Mouse (Mus musculus) erythroblast, embryonic 14.5 days (primary cell): ENCODE data around the gene Ppp1cc. TPM values are rescaled to one million over a fixed set of nuclear protein-coding genes. Genes with fewer than 3 reads are reported as not detected.
"Not testable (repeated sequence)": the region's sequence is repeated elsewhere in the genome, so short reads cannot be mapped to it uniquely, and the experiment has no call there.

Experiments used
- H3K27me3 ChIP-seq: 2 replicates; pipeline ENCODE4 v1.6.1; 2012; ENCODE audit warnings: inconsistent platforms; ENCODE audit not compliant: control insufficient read depth
- H3K36me3 ChIP-seq: 2 replicates; pipeline ENCODE4 v1.6.1; 2012; ENCODE audit warnings: mild to moderate bottlenecking, inconsistent platforms; ENCODE audit not compliant: control insufficient read depth
- H3K4me1 ChIP-seq: 2 replicates; pipeline ENCODE4 v1.6.1; 2012; ENCODE audit warnings: inconsistent platforms; ENCODE audit not compliant: control insufficient read depth
- H3K4me3 ChIP-seq: replicated peaks from 2 replicates; pipeline ENCODE3; 2012; ENCODE audit warnings: moderate library complexity, mild to moderate bottlenecking, inconsistent platforms
- H3K9me3 ChIP-seq: 2 replicates; pipeline ENCODE4 v1.6.1; 2012; ENCODE audit warnings: low read length, inconsistent platforms, mixed read lengths; ENCODE audit not compliant: control insufficient read depth
- GATA1 ChIP-seq: IDR thresholded peaks from 2 replicates; pipeline ENCODE4 v1.6.1; 2012; ENCODE audit warnings: low read length, inconsistent platforms, mixed read lengths
- TAL1 ChIP-seq: IDR thresholded peaks from 3 replicates; pipeline ENCODE4 v1.6.1; 2012; ENCODE audit warnings: low read length, inconsistent platforms, mixed read lengths
- polyA plus RNA-seq: library from polyadenylated mRNA; stranded (reverse); fragments of >175 nt; gene quantifications from 2 replicates; pipeline ENCODE4 v1.2.3, GENCODE M21; 2012

The Ppp1cc gene
- polyA plus RNA-seq, 1 experiment = 13.8 TPM

DNA sequence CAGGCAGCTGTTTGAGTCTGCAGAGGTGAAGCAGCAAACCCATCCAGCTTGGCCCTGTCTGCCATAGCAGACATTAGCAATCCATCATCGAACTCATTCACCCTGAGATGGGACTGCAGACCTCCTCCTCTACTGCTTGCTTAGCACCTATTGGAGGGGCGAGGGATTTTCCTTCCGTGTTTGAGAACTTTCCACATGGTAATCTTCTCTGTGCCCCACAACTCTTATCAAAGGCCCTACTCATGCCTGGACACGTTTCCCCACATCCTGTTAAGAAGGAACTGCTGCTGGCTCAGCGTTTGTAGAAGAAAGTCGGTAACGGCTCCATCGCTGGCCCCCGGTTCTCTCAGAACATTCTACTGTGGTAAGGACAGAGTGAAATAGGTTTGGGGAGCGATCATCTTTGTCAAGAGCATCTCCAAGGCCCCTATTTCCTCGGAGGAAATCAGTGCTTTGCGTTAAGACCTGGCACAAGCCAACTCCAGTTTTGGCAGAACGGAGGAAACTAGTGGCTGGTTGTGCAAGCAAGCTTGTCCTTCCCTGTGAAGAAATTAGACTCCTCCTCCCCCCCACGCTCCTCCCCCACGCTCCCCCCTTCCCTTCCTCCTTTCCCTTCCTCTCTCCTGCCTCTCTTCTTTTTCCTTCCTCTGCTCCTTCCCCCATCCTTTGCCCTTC, 12.6 kb upstream of the Ppp1cc start:
- Histone ChIP-seq H3K27me3 (no peaks in the 10 kb centered on the region; the same call in 1 of the 2 replicates), H3K4me1 (peaks cover 32% of the 10 kb centered on the region)

GRCm38 (mm10) chr5:122146056-122146580, 12.0 kb upstream of the Ppp1cc start:
- peak overlapping the region; percentile 59 for H3K4me3 ChIP-seq
- H3K9me3 ChIP-seq = no peaks in the 10 kb centered on the region
- no peaks in the 10 kb centered on the region for H3K36me3 ChIP-seq
- no peaks in the 10 kb centered on the region; the same call in 1 of the 2 replicates for H3K27me3 ChIP-seq
- no peak for TF ChIP-seq TAL1
- no peak for TF ChIP-seq GATA1
- peaks cover 32% of the 10 kb centered on the region for H3K4me1 ChIP-seq

More for the DNA sequence above, 12.6 kb upstream of the Ppp1cc start:
- Histone ChIP-seq H3K4me3 (peak overlapping the region; percentile 59), H3K9me3 (no peaks in the 10 kb centered on the region), H3K36me3 (no peaks in the 10 kb centered on the region)
- no peak for TF ChIP-seq GATA1
- TF ChIP-seq TAL1 = no peak

DNA sequence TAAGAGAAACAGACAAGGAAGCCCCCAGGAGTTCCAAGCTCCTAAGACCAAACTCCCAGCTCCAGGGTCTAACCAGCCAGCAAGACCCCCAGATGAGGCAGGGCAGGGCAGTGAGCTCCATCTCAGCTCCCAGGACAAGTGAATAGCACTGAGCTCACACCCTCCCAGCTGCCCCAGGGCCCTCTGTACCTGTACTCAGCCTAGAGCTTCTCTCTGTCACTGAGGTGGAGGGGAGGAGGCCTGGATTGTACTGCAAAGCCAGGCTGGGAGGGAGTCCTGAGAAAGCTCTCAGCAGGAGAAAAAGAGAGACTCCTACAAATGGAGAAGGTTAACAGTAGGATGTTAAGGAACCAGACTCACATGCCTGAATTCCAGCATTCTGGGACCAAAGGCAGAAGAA, 11.5 kb upstream of the Ppp1cc start:
- no peaks in the 10 kb centered on the region for H3K9me3 ChIP-seq
- H3K4me3 ChIP-seq = no peak overlapping the region
- peaks cover 32% of the 10 kb centered on the region for H3K4me1 ChIP-seq
- H3K27me3 ChIP-seq = no peaks in the 10 kb centered on the region; the same call in 1 of the 2 replicates
- no peaks in the 10 kb centered on the region for H3K36me3 ChIP-seq
- TF ChIP-seq GATA1 (no peak), TAL1 (no peak)

DNA sequence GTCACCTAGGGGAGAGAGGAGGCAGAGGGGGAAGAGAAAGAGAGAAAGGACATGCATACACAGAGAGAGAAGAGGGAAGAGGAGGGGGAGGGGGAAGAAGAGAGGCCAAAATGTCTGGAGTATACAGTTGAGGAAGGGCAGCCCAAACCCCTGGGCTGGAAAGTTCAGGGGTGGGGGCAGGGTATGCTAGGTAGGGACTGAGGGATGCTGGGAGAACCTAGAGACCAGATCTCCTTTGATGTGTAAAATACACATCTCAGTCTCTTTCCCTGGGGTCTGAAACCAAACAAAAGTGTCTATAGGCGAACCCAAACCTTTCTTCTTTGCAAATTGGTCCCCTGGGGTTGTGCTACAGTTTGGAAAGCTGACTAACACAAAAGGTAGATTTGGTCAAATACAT, 10.0 kb upstream of the Ppp1cc start:
- no peaks in the 10 kb centered on the region for H3K36me3 ChIP-seq
- no peaks in the 10 kb centered on the region for H3K9me3 ChIP-seq
- H3K27me3 ChIP-seq = no peaks in the 10 kb centered on the region; the same call in 1 of the 2 replicates
- peaks cover 26% of the 10 kb centered on the region for H3K4me1 ChIP-seq
- TF ChIP-seq GATA1 (no peak), TAL1 (no peak)
- no peak overlapping the region for H3K4me3 ChIP-seq

- peaks cover 23% of the 10 kb centered on the region for H3K4me1 ChIP-seq
- TF ChIP-seq GATA1 (no peak), TAL1 (no peak)
- H3K4me3 ChIP-seq = no peak overlapping the region
- H3K36me3 ChIP-seq = no peaks in the 10 kb centered on the region
- no peaks in the 10 kb centered on the region; the same call in 1 of the 2 replicates for H3K27me3 ChIP-seq
- no peaks in the 10 kb centered on the region for H3K9me3 ChIP-seq
Measured at GRCm38 (mm10) chr5:122149259-122149658, 8.8 kb upstream of the Ppp1cc start.

- H3K9me3 ChIP-seq, H3K4me3 ChIP-seq, H3K27me3 ChIP-seq, H3K36me3 ChIP-seq: not testable (repeated sequence)
- peaks cover 16% of the 10 kb centered on the region for H3K4me1 ChIP-seq
Measured at GRCm38 (mm10) chr5:122152508-122152907, 5.6 kb upstream of the Ppp1cc start.

DNA sequence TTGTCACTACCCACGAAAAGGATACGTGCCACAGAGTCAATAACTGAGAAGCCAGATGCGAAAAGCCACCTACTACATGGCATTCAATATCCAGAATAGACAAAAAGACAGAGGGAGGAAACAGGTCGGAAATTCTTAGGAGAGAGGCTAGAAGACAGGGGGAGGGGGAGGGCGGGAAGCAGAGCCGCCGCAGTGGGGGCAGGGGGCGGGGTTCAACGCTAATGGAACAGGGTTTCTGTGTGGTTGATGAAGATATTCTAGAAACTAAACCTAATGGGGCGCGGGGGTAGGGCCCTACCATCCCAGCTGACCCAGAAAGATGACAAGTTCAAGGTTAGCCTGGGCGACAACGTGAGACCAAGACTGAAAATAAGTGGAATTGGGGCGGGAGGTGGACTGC, 4.1 kb upstream of the Ppp1cc start:
- no peak overlapping the region for H3K4me3 ChIP-seq
- H3K27me3 ChIP-seq = no peaks in the 10 kb centered on the region; the same call in 1 of the 2 replicates
- TF ChIP-seq GATA1 (no peak), TAL1 (no peak)
- no peaks in the 10 kb centered on the region; the same call in 1 of the 2 replicates for H3K36me3 ChIP-seq
- H3K9me3 ChIP-seq = no peaks in the 10 kb centered on the region
- H3K4me1 ChIP-seq = peaks cover 20% of the 10 kb centered on the region

DNA sequence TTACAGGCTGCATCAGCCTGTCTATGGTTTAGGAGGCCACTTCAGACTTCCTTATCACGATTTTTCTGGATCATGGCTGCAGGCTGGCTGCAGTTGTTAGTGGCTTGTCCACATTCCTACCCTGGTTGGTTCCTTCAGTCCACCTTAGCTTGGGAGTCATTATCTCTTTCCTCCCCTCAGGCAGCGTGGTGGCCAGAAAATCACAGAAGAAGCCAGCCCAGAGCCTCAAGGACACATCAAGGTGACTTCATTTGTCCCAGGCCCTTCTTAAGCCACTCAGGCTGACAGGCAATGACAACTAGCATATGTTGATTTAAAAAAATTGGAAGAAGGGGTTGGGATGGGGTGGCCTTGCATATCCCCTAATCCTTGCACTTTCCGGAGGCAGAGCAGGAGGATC, 3.3 kb upstream of the Ppp1cc start:
- TF ChIP-seq TAL1 = no peak
- no peak for TF ChIP-seq GATA1
- Histone ChIP-seq H3K27me3 (no peaks in the 10 kb centered on the region; the same call in 1 of the 2 replicates), H3K4me1 (peaks cover 27% of the 10 kb centered on the region), H3K36me3 (peaks cover 7% of the 10 kb centered on the region), H3K9me3 (no peaks in the 10 kb centered on the region), H3K4me3 (no peak overlapping the region)

DNA sequence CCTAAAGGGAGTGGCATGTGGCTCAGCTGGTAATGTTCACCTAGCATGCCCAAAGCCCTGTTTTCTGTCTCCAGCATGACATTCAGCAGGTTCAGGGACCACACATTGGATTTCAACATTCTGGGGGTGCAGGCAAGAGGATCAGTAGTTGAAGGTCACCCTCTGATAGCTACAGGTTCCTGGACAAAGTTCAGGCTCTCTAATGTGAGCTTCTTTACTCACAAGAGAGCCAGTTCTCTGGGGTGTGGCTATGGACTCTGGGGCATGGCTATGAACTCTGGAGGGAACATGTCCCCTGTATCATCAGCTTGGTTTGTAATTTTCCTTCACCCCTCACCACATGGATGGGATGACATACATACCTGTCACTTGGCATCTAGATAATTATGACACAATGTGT, 2.5 kb upstream of the Ppp1cc start:
- Histone ChIP-seq H3K36me3 (peaks cover 15% of the 10 kb centered on the region), H3K4me3 (no peak overlapping the region), H3K4me1 (peaks cover 35% of the 10 kb centered on the region), H3K27me3 (no peaks in the 10 kb centered on the region; the same call in 1 of the 2 replicates), H3K9me3 (no peaks in the 10 kb centered on the region)
- no peak for TF ChIP-seq TAL1

GRCm38 (mm10) chr5:122156486-122156885, 1.6 kb upstream of the Ppp1cc start:
- Histone ChIP-seq H3K4me1 (peaks cover 44% of the 10 kb centered on the region), H3K4me3 (no peak overlapping the region), H3K27me3 (no peaks in the 10 kb centered on the region; the same call in 1 of the 2 replicates), H3K36me3 (peaks cover 24% of the 10 kb centered on the region), H3K9me3 (no peaks in the 10 kb centered on the region)
- TF ChIP-seq GATA1 = no peak
- TF ChIP-seq TAL1 = no peak
